Mouse (Mus musculus): Measurements from ENCODE around the gene Tnr.

DNA sequence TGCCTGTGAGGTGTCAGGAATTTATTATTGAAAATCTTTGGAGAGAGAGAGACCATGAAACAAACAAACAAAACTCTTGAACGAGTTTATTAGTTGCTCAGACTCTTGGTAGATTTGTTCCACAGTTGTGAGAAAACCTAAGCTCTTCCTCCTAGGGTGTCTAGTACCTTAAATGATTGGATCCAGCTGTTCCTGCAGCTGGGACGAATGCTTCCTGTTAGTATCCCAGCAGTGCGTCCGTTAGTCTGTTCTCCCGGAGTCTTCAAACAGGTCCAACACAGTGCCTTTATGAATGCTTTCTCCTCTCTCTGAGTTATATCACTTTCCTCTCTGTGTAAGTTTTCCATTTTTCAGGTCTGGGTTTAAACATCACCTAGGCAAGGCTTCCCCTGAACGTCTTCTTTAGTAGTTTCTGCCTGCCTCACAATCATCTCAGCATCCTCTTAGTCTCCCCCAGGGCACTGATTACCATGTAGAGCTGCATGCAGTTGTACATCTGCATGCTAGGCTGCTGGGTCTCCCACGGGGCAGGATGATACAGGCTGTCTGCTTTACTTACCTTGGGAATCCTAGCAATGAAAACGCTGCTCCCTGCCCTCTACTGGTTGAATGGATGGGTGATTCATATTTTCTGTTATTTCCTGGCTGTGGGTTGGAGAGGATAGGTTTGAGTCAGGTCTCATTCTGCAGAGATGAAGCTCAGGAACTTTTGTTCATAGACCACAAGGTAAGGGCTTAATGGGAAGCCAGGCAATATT is 293.2 kb downstream of the Tnr start:
- TF ChIP-seq POLR2A (IDR thresholded peaks at IDR 0.05; ENCODE audit: borderline replicate concordance, control insufficient read depth, low read depth, low read length) (no peak), CTCF (IDR thresholded peaks at IDR 0.05; ENCODE audit: control insufficient read depth, insufficient read depth, low read length) (no peak)
